Mouse (Mus musculus) colon, adult 2 months (tissue): ENCODE data around the gene 4930451I11Rik. TPM values are rescaled to one million over a fixed set of nuclear protein-coding genes. Genes with fewer than 3 reads are reported as not detected.

Experiments used
- polyA plus RNA-seq: library from polyadenylated mRNA; depleted of rRNA; stranded (reverse); fragments of >200 nt; gene quantifications from 2 replicates; pipeline ENCODE4 v1.2.3, GENCODE M21; 2012; rRNA removed

Gene 4930451I11Rik
- not detected in 2 replicates for polyA plus RNA-seq

GRCm38 (mm10) chr7:126831539-126831938 lies at the start of gene 4930451I11Rik:
4930451I11Rik (minus strand) TSS chr7:126831639.

GRCm38 (mm10) chr7:126862147-126862784 lies 30.8 kb upstream of the 4930451I11Rik start, which contains the start of gene Ino80e:
Ino80e (minus strand) TSS chr7:126862377.

GRCm38 (mm10) chr7:126861429-126862130 lies 30.1 kb upstream of the 4930451I11Rik start, which contains the start of gene Hirip3:
Hirip3 (plus strand) TSS chr7:126861972.

GRCm38 (mm10) chr7:126847116-126847420 lies 15.6 kb upstream of the 4930451I11Rik start, which contains the start of gene Doc2a:
Doc2a (plus strand) TSS chr7:126847416.

GRCm38 (mm10) chr7:126797411-126798126 lies 33.9 kb downstream of the 4930451I11Rik start, which contains the start of gene Fam57b:
Fam57b (plus strand) TSS chr7:126797668.

GRCm38 (mm10) chr7:126791851-126792720 lies 39.4 kb downstream of the 4930451I11Rik start, which contains the start of gene Ppp4c:
Ppp4c (minus strand) TSS chr7:126792496.

GRCm38 (mm10) chr7:126780971-126781635 lies 50.3 kb downstream of the 4930451I11Rik start, which contains the start of gene Tbx6:
Tbx6 (plus strand) TSS chr7:126781483.

Other genes with a start within 250 kb of the 4930451I11Rik start
- gene Apobr, start 246.7 kb downstream of the 4930451I11Rik start, polyA plus RNA-seq, result 2.0 and 2.6 TPM in 2 replicates
- gene Cln3, start 245.8 kb downstream of the 4930451I11Rik start, polyA plus RNA-seq, result 87.2 and 116 TPM in 2 replicates
- 0.15 TPM in 1 of 2 replicates, not detected in the other for gene Il27, start 236.7 kb downstream of the 4930451I11Rik start, polyA plus RNA-seq
- gene Nupr1, start 200.8 kb downstream of the 4930451I11Rik start, polyA plus RNA-seq, result 137 and 141 TPM in 2 replicates
- gene Sgf29, start 182.3 kb downstream of the 4930451I11Rik start, polyA plus RNA-seq, result 61.1 and 76.7 TPM in 2 replicates
- gene Sult1a1, start 155.2 kb downstream of the 4930451I11Rik start, polyA plus RNA-seq, result 267 and 274 TPM in 2 replicates
- 64.6 and 66.5 TPM in 2 replicates for gene Bola2, start 136.2 kb downstream of the 4930451I11Rik start, polyA plus RNA-seq
- 36.8 and 37.9 TPM in 2 replicates for gene Slx1b, start 135.9 kb downstream of the 4930451I11Rik start, polyA plus RNA-seq
- 84.8 and 89.6 TPM in 2 replicates for gene Coro1a, start 123.9 kb downstream of the 4930451I11Rik start, polyA plus RNA-seq
- 651 and 659 TPM in 2 replicates for gene Mapk3, start 72.0 kb downstream of the 4930451I11Rik start, polyA plus RNA-seq
- 9.4 and 26.3 TPM in 2 replicates for gene Gdpd3, start 65.3 kb downstream of the 4930451I11Rik start, polyA plus RNA-seq
- gene Ypel3, start 54.7 kb downstream of the 4930451I11Rik start, polyA plus RNA-seq, result 414 and 445 TPM in 2 replicates
- 4.6 and 5.0 TPM in 2 replicates for gene Tbx6, start 50.2 kb downstream of the 4930451I11Rik start, polyA plus RNA-seq
- gene Ppp4c, start 39.1 kb downstream of the 4930451I11Rik start, polyA plus RNA-seq, result 190 and 210 TPM in 2 replicates
- 2.6 and 3.6 TPM in 2 replicates for gene Fam57b, start 34.0 kb downstream of the 4930451I11Rik start, polyA plus RNA-seq
- not detected in 2 replicates for gene Doc2a, start 15.8 kb upstream of the 4930451I11Rik start, polyA plus RNA-seq
- gene Hirip3, start 30.3 kb upstream of the 4930451I11Rik start, polyA plus RNA-seq, result 6.8 and 9.7 TPM in 2 replicates
- 53.1 and 56.0 TPM in 2 replicates for gene Ino80e, start 30.7 kb upstream of the 4930451I11Rik start, polyA plus RNA-seq
- gene Taok2, start 53.1 kb upstream of the 4930451I11Rik start, polyA plus RNA-seq, result 99.3 and 107 TPM in 2 replicates
- gene Tmem219, start 91.3 kb upstream of the 4930451I11Rik start, polyA plus RNA-seq, result 109 and 125 TPM in 2 replicates
- 15.5 and 21.3 TPM in 2 replicates for gene Kctd13, start 97.2 kb upstream of the 4930451I11Rik start, polyA plus RNA-seq
- gene Asphd1, start 117.9 kb upstream of the 4930451I11Rik start, polyA plus RNA-seq, result 0.51 and 0.92 TPM in 2 replicates
- gene Sez6l2, start 118.9 kb upstream of the 4930451I11Rik start, polyA plus RNA-seq, result 5.1 and 5.3 TPM in 2 replicates
- gene Cdipt, start 144.3 kb upstream of the 4930451I11Rik start, polyA plus RNA-seq, result 248 and 339 TPM in 2 replicates
- 0.65 and 0.88 TPM in 2 replicates for gene Cdiptos, start 144.5 kb upstream of the 4930451I11Rik start, polyA plus RNA-seq
- gene Mvp, start 183.0 kb upstream of the 4930451I11Rik start, polyA plus RNA-seq, result 270 and 280 TPM in 2 replicates
- 3.0 and 4.5 TPM in 2 replicates for gene Pagr1b, start 184.8 kb upstream of the 4930451I11Rik start, polyA plus RNA-seq
- gene Pagr1a, start 185.7 kb upstream of the 4930451I11Rik start, polyA plus RNA-seq, result 0.86 and 12.8 TPM in 2 replicates
- 35.5 and 40.3 TPM in 2 replicates for gene Gm42742, start 189.5 kb upstream of the 4930451I11Rik start, polyA plus RNA-seq
- 7.0 and 8.9 TPM in 2 replicates for gene Prrt2, start 189.6 kb upstream of the 4930451I11Rik start, polyA plus RNA-seq
- gene Maz, start 195.4 kb upstream of the 4930451I11Rik start, polyA plus RNA-seq, result 182 and 234 TPM in 2 replicates
- gene Kif22, start 210.8 kb upstream of the 4930451I11Rik start, polyA plus RNA-seq, result 6.3 and 6.9 TPM in 2 replicates